Mouse (Mus musculus): ENCODE measurements around the gene Krt42.
"Not testable (repeated sequence)": the region's sequence is repeated elsewhere in the genome, so short reads cannot be mapped to it uniquely, and the experiment has no call there.

Krt42 gene

GRCm38 (mm10) chr11:100278759-100279158 is 9.1 kb upstream of the Krt42 start:
- DNase-seq (ENCODE audit: low spot score): no peak

- DNase-seq (ENCODE audit: low spot score): no peak
Measured at GRCm38 (mm10) chr11:100277726-100278480, 8.2 kb upstream of the Krt42 start.

GRCm38 (mm10) chr11:100275466-100275865 is 5.8 kb upstream of the Krt42 start:
- DNase-seq (ENCODE audit: low spot score): no peak

GRCm38 (mm10) chr11:100274719-100275118 is 5.0 kb upstream of the Krt42 start:
- no peak for DNase-seq (ENCODE audit: low spot score)

GRCm38 (mm10) chr11:100271878-100272277 is 2.2 kb upstream of the Krt42 start:
- DNase-seq (ENCODE audit: low spot score): no peak

- DNase-seq (ENCODE audit: low spot score): no peak
Measured at GRCm38 (mm10) chr11:100262058-100262980, 7.4 kb downstream of the Krt42 start.

GRCm38 (mm10) chr11:100261235-100261605 is 8.5 kb downstream of the Krt42 start:
- DNase-seq (ENCODE audit: low spot score): no peak

- DNase-seq (ENCODE audit: low spot score): no peak
Measured at GRCm38 (mm10) chr11:100260514-100261234, 9.0 kb downstream of the Krt42 start, which contains the start of gene Krt17. Gene Krt17 (minus strand): TSS chr11:100261029.

GRCm38 (mm10) chr11:100259079-100259478 is 10.6 kb downstream of the Krt42 start:
- DNase-seq (ENCODE audit: low spot score): no peak

- no peak for DNase-seq (ENCODE audit: low spot score)
Measured at GRCm38 (mm10) chr11:100257967-100258366, 11.7 kb downstream of the Krt42 start.

GRCm38 (mm10) chr11:100255514-100255913 is 14.2 kb downstream of the Krt42 start:
- DNase-seq (ENCODE audit: low spot score): no peak

- no peak for DNase-seq (ENCODE audit: low spot score)
Measured at GRCm38 (mm10) chr11:100254360-100255090, 15.1 kb downstream of the Krt42 start.

GRCm38 (mm10) chr11:100248852-100249465 is 20.7 kb downstream of the Krt42 start, which contains the start of gene Krt16:
Gene Krt16 (minus strand): TSS chr11:100248902.
- DNase-seq (ENCODE audit: low spot score): no peak

GRCm38 (mm10) chr11:100246471-100246870 is 23.2 kb downstream of the Krt42 start:
- not testable (repeated sequence) for DNase-seq (ENCODE audit: low spot score)

GRCm38 (mm10) chr11:100240272-100240671 is 29.4 kb downstream of the Krt42 start:
- not testable (repeated sequence) for DNase-seq (ENCODE audit: low spot score)

- no peak for DNase-seq (ENCODE audit: low spot score)
Measured at GRCm38 (mm10) chr11:100221741-100222140, 47.9 kb downstream of the Krt42 start.

- no peak for DNase-seq (ENCODE audit: low spot score)
Measured at GRCm38 (mm10) chr11:100219304-100219703, 50.4 kb downstream of the Krt42 start.

Data from ovary, postnatal 14 days (tissue).